Mouse (Mus musculus) megakaryocyte progenitor cell, adult 5-6 weeks (primary cell): ENCODE measurements at regions not wholly inside any gene's neighbourhood (a gene's known extent, or its start where the extent isn't known, plus 50 kb on each side); places are given as distances from the start of the nearest gene placed in this dataset.
A peak's percentile ranks its signal among the peaks of the same experiment; 100 is the strongest.

Experiments
- ATAC-seq: replicated peaks from 2 replicates; pipeline ENCODE4 v1.8.0; 2016; ENCODE audit warnings: mild to moderate bottlenecking, moderate TSS enrichment, inconsistent platforms; ENCODE audit not compliant: poor library complexity

- ATAC-seq, result no peak
Observed at GRCm38 (mm10) chr15:86899961-86900360, 644.1 kb upstream of the Fam19a5 start.

- ATAC-seq, result no peak
Observed at GRCm38 (mm10) chr15:86903006-86903405, 641.1 kb upstream of the Fam19a5 start.

GRCm38 (mm10) chr15:86913276-86913675, 630.8 kb upstream of the Fam19a5 start:
- no peak for ATAC-seq

GRCm38 (mm10) chr15:86917891-86918290, 626.2 kb upstream of the Fam19a5 start:
- no peak for ATAC-seq

- no peak for ATAC-seq
Observed at GRCm38 (mm10) chr15:86919704-86920103, 624.4 kb upstream of the Fam19a5 start.

- ATAC-seq, result no peak
Observed at GRCm38 (mm10) chr15:86920185-86920584, 623.9 kb upstream of the Fam19a5 start.

- ATAC-seq, result no peak
Observed at GRCm38 (mm10) chr15:86921401-86921800, 622.7 kb upstream of the Fam19a5 start.

GRCm38 (mm10) chr15:86925081-86925749, 618.9 kb upstream of the Fam19a5 start:
- no peak for ATAC-seq

GRCm38 (mm10) chr15:86932345-86933075, 611.6 kb upstream of the Fam19a5 start:
- ATAC-seq, result no peak

- ATAC-seq, result no peak
Observed at GRCm38 (mm10) chr15:86937364-86937763, 606.7 kb upstream of the Fam19a5 start.

- no peak for ATAC-seq
Observed at GRCm38 (mm10) chr15:86944529-86944928, 599.6 kb upstream of the Fam19a5 start.

- ATAC-seq, result no peak
Observed at GRCm38 (mm10) chr15:86952593-86952992, 591.5 kb upstream of the Fam19a5 start.

GRCm38 (mm10) chr15:86957872-86958271, 586.2 kb upstream of the Fam19a5 start:
- ATAC-seq, result no peak

GRCm38 (mm10) chr15:86962921-86963320, 581.2 kb upstream of the Fam19a5 start:
- no peak for ATAC-seq

GRCm38 (mm10) chr15:86963486-86963885, 580.6 kb upstream of the Fam19a5 start:
- ATAC-seq, result no peak

GRCm38 (mm10) chr15:86971436-86971835, 572.7 kb upstream of the Fam19a5 start:
- ATAC-seq, result no peak

- no peak for ATAC-seq
Observed at GRCm38 (mm10) chr15:86996196-86996595, 547.9 kb upstream of the Fam19a5 start.

GRCm38 (mm10) chr15:87018978-87019377, 525.1 kb upstream of the Fam19a5 start:
- ATAC-seq, result no peak

GRCm38 (mm10) chr15:87045971-87046370, 498.1 kb upstream of the Fam19a5 start:
- ATAC-seq, result no peak

GRCm38 (mm10) chr15:87054186-87054585, 489.9 kb upstream of the Fam19a5 start:
- ATAC-seq, result no peak

GRCm38 (mm10) chr15:87064890-87065289, 479.2 kb upstream of the Fam19a5 start:
- ATAC-seq, result no peak

- ATAC-seq, result no peak
Observed at GRCm38 (mm10) chr15:87068261-87068660, 475.8 kb upstream of the Fam19a5 start.

- peak; percentile 31 for ATAC-seq
Observed at GRCm38 (mm10) chr15:87074559-87074958, 469.5 kb upstream of the Fam19a5 start.
